Mouse (Mus musculus) left cerebral cortex, postnatal 25 days (tissue): ENCODE measurements around the gene Arl15. TPM values are rescaled to one million over a fixed set of nuclear protein-coding genes. Genes with fewer than 3 reads are reported as not detected.

Experiments
- DNase-seq, 2 experiments: peaks; one replicate each; pipeline ENCODE4 v3.0.0; 2022; ENCODE audit warnings: low spot score in 2 of 2, mixed read lengths in 1 of 2
- intact Hi-C: fragments of 180-260 bp; cut with DNase I; formaldehyde crosslinking; loops from one replicate; pipeline ENCODE4 v1.15.1; 2025
- total RNA-seq, 2 experiments: library from RNA; stranded (reverse); gene quantifications; 2 replicates each; pipeline ENCODE4 v1.2.3; 2021

Gene Arl15
- total RNA-seq, 2 experiments from 2014 or later: 33.7 to 40.8 TPM

DNA sequence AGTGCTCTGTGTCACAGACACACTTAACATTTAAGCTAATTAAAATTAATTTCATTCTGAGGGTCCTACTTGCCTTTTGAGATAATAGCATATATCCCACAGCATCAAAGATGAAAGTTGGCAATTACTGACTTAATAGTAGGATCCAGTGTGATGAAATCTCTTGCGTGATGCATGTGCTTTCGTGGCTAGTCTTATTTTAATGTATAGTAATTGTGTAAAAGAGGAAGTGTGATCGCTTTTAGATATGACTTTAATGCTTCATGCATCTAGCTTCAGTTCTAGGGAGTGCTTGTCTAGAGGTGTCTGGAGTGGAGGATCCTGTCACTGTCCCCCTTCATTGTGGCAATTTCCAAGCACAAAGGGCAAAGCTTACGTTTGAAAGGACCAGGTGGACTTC is 163.1 kb downstream of the Arl15 start:
- intact Hi-C loops: no loop called here

GRCm38 (mm10) chr13:113964945-113965344 is 170.6 kb downstream of the Arl15 start:
- peak in 1 of 2 experiments; percentile 14 for DNase-seq
- intact Hi-C loops: no loop called here

More for the DNA sequence above, 163.1 kb downstream of the Arl15 start:
- no peak for DNase-seq

GRCm38 (mm10) chr13:113970706-113971105 is 176.4 kb downstream of the Arl15 start:
- no peak for DNase-seq
- intact Hi-C loops: no loop called here

- DNase-seq: no peak
- intact Hi-C loops: no loop called here
These were observed 178.1 kb downstream of the Arl15 start for GRCm38 (mm10) chr13:113972401-113972800.

DNA sequence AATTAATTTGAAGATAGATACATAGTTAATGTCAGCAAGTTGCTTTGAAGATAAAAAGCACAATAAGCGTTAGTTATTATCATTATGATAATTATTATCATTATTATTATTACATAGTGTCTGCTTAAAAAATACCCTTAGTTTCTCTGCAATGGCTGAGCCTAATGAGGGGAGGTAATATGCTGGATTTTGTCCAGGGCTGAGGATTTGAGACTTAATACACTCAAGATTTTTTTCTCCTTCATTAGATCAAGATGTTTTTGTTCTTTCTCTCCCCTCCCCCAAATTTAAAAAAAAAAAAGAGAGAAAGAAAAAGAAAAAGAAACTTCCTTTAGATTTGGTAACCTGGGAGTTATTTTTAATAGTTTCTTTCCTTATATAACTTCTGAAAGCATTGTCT is 180.6 kb downstream of the Arl15 start:
- DNase-seq: no peak
- intact Hi-C loops: no loop called here

DNA sequence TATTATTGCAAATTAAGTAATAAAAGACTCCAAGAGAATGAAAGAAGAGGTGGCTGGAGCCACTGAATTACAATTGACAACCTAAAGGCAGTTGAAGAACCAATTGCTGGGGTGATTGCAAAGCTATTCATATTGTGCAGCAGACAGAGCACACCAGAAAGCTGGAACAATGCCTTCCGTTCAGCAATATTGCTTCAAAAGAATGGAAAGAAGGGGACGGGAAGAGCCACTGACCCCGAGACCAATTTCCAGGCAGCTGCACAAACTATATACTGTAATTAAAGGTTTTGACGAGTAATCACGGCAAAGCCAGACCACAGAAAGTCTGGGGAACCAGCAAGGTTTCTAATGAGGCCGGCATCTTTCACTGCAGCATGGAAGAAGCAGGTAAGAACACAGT is 181.4 kb downstream of the Arl15 start:
- intact Hi-C loops: no loop called here
- DNase-seq: no peak

GRCm38 (mm10) chr13:113976936-113977335 is 182.6 kb downstream of the Arl15 start:
- intact Hi-C loops: no loop called here

DNA sequence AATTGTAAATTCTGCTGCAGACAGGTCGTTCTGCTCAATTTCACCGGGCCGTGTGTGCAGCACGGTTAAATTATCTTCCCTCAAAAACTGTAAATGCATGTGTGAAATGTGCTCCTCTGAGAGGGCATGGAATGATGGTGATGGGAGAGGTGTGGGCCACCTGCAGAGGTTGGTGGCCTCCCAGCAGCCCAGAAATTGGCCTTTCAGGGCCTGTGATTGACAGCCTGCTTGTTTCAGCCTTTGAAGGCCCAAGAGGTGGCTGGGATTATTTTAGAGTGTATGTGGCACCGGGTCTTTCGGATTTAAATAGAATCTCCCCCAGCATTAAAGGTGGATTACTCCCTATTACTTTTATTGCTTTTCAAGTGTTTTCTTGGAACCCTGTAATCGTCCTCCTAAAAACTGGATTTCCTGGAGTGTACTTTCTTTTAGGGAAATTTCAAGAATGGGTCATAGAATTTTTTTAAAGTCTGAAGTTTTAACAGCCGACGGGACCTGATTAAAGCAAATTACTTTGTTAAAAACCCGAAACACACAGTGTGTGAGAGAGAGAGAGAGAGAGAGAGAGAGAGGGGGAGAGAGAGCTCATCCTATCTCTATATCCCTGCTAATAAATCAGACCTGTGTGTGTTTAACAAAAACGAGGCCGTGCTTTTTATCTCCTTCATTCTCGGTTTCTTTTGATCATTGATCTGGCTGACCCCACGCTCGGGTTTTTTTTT is 186.6 kb downstream of the Arl15 start:
- DNase-seq: no peak
- intact Hi-C loops: no loop called here

More at GRCm38 (mm10) chr13:113976936-113977335, 182.6 kb downstream of the Arl15 start:
- DNase-seq: no peak

- DNase-seq: no peak
- intact Hi-C loops: no loop called here
These were observed 187.2 kb downstream of the Arl15 start for GRCm38 (mm10) chr13:113981461-113982000.

DNA sequence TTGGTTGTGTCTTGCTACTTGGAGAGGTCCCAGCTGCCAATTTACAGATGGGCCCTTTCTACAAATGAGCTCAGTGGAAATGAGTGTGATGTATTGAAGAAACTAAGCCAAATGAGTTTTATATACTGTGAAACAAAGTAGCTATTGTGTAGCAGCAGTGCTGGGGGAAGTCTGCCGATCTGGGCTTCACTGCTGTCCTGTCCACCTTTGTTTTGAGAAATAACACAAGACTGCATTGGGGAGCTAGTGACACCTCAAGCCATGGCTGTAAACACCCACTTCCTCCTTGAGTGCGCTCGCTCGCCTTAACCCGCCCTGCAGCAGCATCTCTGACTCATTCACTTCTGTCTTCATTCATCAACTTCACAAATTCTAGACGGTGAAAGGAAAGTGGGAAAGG is 189.3 kb downstream of the Arl15 start:
- intact Hi-C loops: no loop called here
- DNase-seq: no peak

GRCm38 (mm10) chr13:113984491-113984890 is 190.2 kb downstream of the Arl15 start:
- intact Hi-C loops: no loop called here
- DNase-seq: no peak

- intact Hi-C loops: no loop called here
- no peak for DNase-seq
These were observed 192.7 kb downstream of the Arl15 start for GRCm38 (mm10) chr13:113986864-113987562.

DNA sequence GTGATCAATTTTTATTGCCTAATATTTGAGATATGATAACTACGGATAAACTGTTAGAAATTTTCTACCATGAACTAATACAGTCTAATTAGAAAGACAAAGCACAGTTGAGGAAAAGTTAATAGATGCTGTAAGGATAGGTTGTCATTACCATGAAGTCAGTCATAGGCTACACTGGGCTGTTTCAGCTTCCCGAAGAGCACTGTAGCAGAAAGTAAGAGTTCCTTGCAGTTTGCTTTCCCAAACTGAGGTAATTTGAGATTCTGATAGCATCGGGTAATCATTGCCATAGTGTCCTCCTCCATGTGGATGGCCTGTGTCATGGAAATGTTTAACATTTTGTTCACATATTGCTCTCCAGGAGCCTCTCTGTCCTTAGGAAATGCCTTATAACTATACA is 195.9 kb downstream of the Arl15 start:
- DNase-seq: no peak
- intact Hi-C loops: no loop called here

GRCm38 (mm10) chr13:113990701-113991100 is 196.4 kb downstream of the Arl15 start:
- intact Hi-C loops: no loop called here
- DNase-seq: peak in 1 of 2 experiments; percentile 53

GRCm38 (mm10) chr13:113993066-113993465 is 198.8 kb downstream of the Arl15 start:
- no peak for DNase-seq
- intact Hi-C loops: no loop called here

DNA sequence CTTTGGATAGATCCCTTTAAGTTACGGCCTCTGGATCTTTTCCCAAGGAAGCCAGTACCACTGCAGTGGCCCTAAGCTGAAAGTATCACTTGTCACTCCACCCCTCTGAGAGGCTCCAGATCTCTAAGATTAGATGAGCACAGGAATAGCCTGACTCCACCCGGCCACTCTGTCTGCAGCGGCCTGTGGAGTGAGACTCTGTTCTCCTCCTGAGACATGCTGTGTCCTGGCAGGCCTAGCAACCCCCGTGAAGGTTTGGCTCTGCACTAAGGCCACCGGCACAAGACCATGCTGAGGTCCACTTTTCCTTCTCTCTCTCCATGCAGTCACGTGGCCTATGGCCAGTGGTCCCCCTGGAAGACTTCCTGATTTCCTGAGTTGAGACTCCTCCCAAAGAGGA is 200.3 kb downstream of the Arl15 start:
- no peak for DNase-seq
- intact Hi-C loops: no loop called here

DNA sequence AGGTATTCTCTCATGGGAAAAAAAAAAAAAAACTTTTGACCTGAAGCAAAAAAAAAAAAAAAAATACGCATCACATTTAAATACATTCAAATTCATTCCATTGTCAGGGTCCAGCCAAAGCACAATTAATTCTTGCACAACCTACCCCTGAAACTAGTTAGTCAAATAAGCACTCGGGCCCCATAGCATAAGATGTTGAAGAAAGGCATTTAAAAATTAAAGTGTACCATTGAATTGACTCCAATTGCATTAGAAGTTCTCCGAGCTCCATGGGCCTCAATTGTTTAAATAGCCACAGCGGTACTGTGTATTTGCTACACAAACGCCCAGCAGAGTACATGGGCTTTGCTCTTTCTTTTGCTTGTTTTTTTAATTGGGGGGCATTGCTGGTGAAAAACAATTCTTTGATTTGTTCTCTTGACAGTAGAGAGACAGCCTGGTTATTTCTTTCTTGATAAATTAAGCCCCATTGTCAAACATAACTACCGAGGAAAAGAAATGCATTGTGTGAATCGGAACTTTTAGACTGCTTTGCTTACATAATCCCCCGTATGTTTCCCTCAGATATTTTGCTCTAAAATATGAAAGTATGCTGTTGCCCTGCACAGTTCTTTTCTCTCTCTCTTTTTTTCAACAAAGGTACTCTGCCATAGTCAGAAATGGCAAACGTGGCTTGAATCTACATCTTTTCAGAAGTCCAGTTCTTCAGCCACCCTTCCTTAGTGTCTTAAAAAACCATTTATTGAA is 201.4 kb downstream of the Arl15 start:
- no peak for DNase-seq
- intact Hi-C loops: no loop called here

GRCm38 (mm10) chr13:113998811-113999210 is 204.5 kb downstream of the Arl15 start:
- no peak for DNase-seq
- intact Hi-C loops: no loop called here

- intact Hi-C loops: no loop called here
- DNase-seq: peak in 1 of 2 experiments; percentile 13
These were observed 209.2 kb downstream of the Arl15 start for GRCm38 (mm10) chr13:114003463-114003862.

DNA sequence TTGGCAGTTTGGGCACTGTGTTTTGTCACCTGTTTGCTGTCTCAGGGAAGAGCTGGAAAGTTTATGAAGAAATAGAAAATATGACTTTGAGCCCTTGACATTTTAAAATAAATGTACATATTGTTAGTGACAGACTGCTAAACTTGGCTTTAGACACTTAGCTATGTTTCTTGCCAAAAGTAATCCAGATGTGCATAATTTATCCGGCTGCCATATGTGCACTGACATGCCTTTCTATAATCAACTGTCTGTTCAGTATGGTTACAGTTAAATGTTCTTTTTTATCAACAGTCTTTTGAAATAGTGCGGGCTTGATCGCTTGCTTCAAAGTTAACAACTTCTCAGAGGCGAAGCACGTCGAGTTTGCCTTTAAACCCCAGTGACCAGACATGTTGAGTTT is 209.9 kb downstream of the Arl15 start:
- DNase-seq: no peak

More for the DNA sequence above, 209.9 kb downstream of the Arl15 start:
- intact Hi-C loops: no loop called here
